ENCODE assay signal across 7 mouse cellular contexts in genomic region chr3:55243056-55243471, GRCm38 (mm10). TPM values are rescaled to one million over a fixed set of nuclear protein-coding genes. Genes with fewer than 3 reads are reported as not detected.
A peak's percentile ranks its signal among the peaks of the same experiment; 100 is the strongest.
DNase-seq lines count a peak whose midpoint lies in the region; ATAC-seq lines count a peak whose summit lies in the region.

No protein-coding gene starts in this region.

- ATAC-seq in neural tube, embryonic 11.5 days (ENCODE audit: insufficient read depth, low FRiP score, low TSS enrichment): peak; percentile 75
- ATAC-seq in forebrain, embryonic 12.5 days (ENCODE audit: low FRiP score): peak; percentile 64
- ATAC-seq in inflammation-experienced regulatory T-cells, adult 6 months: no peak

- peak overlapping the region; percentile 81 for H3K4me2 ChIP-seq in neural tube, embryonic 11.5 days (ENCODE audit: low read depth)
- H3K4me2 ChIP-seq in forebrain, embryonic 12.5 days: peak overlapping the region; percentile 72

- intact Hi-C loops in left cerebral cortex, postnatal 25 days (cut with DNase I): loop anchor here (2.0 kb wide), 2 partner anchors 90 to 108 kb away; no protein-coding TSS in a partner anchor

- 0% methylated on average over 8 of the region's 8 CpGs for WGBS in neural tube, embryonic 11.5 days
- WGBS in forebrain, embryonic 12.5 days: 0% methylated on average over 8 of the region's 8 CpGs

- peaks cover 11% of the 10 kb centered on the region for H3K4me1 ChIP-seq in neural tube, embryonic 11.5 days (ENCODE audit: control insufficient read depth, insufficient read depth, low read length)
- H3K4me1 ChIP-seq in forebrain, embryonic 12.5 days: peaks cover 25% of the 10 kb centered on the region

- DNase-seq in neural tube, embryonic 11.5 days (ENCODE audit: low spot score): no peak
- no peak for DNase-seq in neural tube, embryonic 10.5 days (ENCODE audit: extremely low spot score, low spot score)
- DNase-seq in left cerebral cortex, postnatal 25 days (ENCODE audit: low spot score in 2 of 2): peak; percentile 60 to 69
- peak; percentile 43 to 62 for DNase-seq in right cerebral cortex, postnatal 10 days (ENCODE audit: low spot score in 2 of 2)
- DNase-seq in adrenal gland, postnatal 14 days: no peak

- H3K27ac ChIP-seq in neural tube, embryonic 11.5 days (ENCODE audit: low read depth, low read length): peak overlapping the region; percentile 94
- peak overlapping the region; percentile 96 for H3K27ac ChIP-seq in forebrain, embryonic 12.5 days

- H3K4me3 ChIP-seq in neural tube, embryonic 11.5 days (ENCODE audit: low read depth, low read length): peak overlapping the region; percentile 72
- H3K4me3 ChIP-seq in forebrain, embryonic 12.5 days (replicated peaks): peak overlapping the region; percentile 79

- no peaks in the 10 kb centered on the region for H3K27me3 ChIP-seq in neural tube, embryonic 11.5 days (ENCODE audit: control insufficient read depth, insufficient read depth, low read length)
- no peaks in the 10 kb centered on the region for H3K27me3 ChIP-seq in forebrain, embryonic 12.5 days

- peak overlapping the region; percentile 93 for H3K9ac ChIP-seq in neural tube, embryonic 11.5 days (ENCODE audit: low read length)
- H3K9ac ChIP-seq in forebrain, embryonic 12.5 days: peak overlapping the region; percentile 94

- H3K9me3 ChIP-seq in neural tube, embryonic 11.5 days (ENCODE audit: control insufficient read depth, low read length): no peaks in the 10 kb centered on the region
- H3K9me3 ChIP-seq in forebrain, embryonic 12.5 days: no peaks in the 10 kb centered on the region

- H3K36me3 ChIP-seq in neural tube, embryonic 11.5 days (ENCODE audit: control insufficient read depth, insufficient read depth, low read length): no peaks in the 10 kb centered on the region; the same call in 1 of the 2 replicates
- H3K36me3 ChIP-seq in forebrain, embryonic 12.5 days (replicated peaks): peaks cover 12% of the 10 kb centered on the region

RNA-seq across cellular contexts. Expression of gene Dclk1, which starts 0.9 kb away (rescaled TPM):
- polyA plus RNA-seq in neural tube, embryonic 11.5 days (2014; fragmentation: Nextera tagmentation; extraction: Ambion mirVana): 89.0 and 99.0 TPM in 2 replicates
- 148 and 156 TPM in 2 replicates for polyA plus RNA-seq in forebrain, embryonic 12.5 days (2016; fragmentation: Nextera tagmentation; extraction: Ambion mirVana)
- 1,000 to 10,000 TPM; 1,039 to 1,049 TPM for total RNA-seq in left cerebral cortex, postnatal 25 days (2021)
- under 1 TPM; 0.15 to 0.70 (median 0.16) TPM for polyA plus RNA-seq in inflammation-experienced regulatory T-cells, adult 6 months (2017; shearing (Covaris generic))
- total RNA-seq in adrenal gland, postnatal 14 days (2021): 5.0 and 16.9 TPM in 2 replicates

Comparison
In these comparisons a context has a peak if more than half of its experiments do, and no peak if none do; other contexts are left out.
1. DNase-seq: peak in left cerebral cortex, postnatal 25 days (2 of 2) and right cerebral cortex, postnatal 10 days (2 of 2); none in neural tube, embryonic 11.5 days (single experiment), neural tube, embryonic 10.5 days (single experiment) and adrenal gland, postnatal 14 days (single experiment).
2. RNA of gene Dclk1, which starts 0.9 kb away (polyA plus RNA-seq): 148 to 156 TPM in forebrain, embryonic 12.5 days and 89.0 to 99.0 TPM in neural tube, embryonic 11.5 days; 0.15 to 0.70 TPM in inflammation-experienced regulatory T-cells, adult 6 months; every median in the first group is over 10 times any median in the second.